In the genomic region with DNA sequence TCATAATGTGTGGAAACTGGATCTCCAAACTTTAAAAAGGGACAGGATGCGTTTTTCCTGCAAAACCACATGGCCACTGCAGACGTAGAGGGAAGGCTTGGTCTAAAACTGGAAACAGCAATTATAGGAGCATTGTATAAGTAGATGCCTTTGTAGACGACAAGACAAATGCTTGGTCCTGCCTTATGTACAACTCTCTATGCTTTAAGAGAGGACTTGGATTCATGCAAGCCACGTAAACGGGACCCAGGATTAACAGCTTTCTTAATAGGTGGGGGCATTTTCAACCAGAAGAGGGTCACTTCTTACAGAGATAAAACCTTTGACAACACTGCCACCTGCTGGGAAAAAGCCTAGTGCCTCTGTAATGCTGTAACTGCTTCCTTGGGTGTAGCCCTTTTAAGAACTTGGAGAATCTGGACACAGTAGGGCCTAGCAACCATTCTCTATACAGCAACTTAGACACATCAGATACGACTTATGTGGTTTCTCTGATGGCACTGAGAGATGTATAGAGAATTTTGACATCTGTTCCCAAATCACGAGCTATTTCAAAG, we compare ENCODE assay signal across 9 mouse cellular contexts.
DNase-seq lines count a peak whose midpoint lies in the region; ATAC-seq and TF ChIP-seq lines count a peak whose summit lies in the region.
"Had no signal": no experiment of that assay in that cellular context is flagged by ENCODE, and none has a peak within 500 bp of the region (broad histone marks: within the 10 kb centered on the region; RNA-seq: fewer than 3 reads in every experiment).

No protein-coding gene starts in this region.

- no peak overlapping the region for H3K27ac ChIP-seq in liver, embryonic 12.5 days
- H3K27ac ChIP-seq in lung, embryonic 14.5 days (ENCODE audit: low read depth), result no peak overlapping the region
- H3K27ac ChIP-seq: liver, embryonic 15.5 days had no signal

- H3K9ac ChIP-seq in liver, embryonic 12.5 days, result no peak overlapping the region
- no peak overlapping the region for H3K9ac ChIP-seq in lung, embryonic 14.5 days
- H3K9ac ChIP-seq: liver, embryonic 15.5 days had no signal

- WGBS in liver, embryonic 12.5 days (ENCODE audit: insufficient replicate concordance), result 35% methylated on average over 7 of the region's 7 CpGs
- 50% methylated on average over 7 of the region's 7 CpGs for WGBS in lung, embryonic 14.5 days

- H3K36me3 ChIP-seq in liver, embryonic 12.5 days, result no peaks in the 10 kb centered on the region
- H3K36me3 ChIP-seq in lung, embryonic 14.5 days (ENCODE audit: insufficient read depth), result no peaks in the 10 kb centered on the region
- H3K36me3 ChIP-seq: liver, embryonic 15.5 days had no signal

- ATAC-seq in liver, embryonic 12.5 days, result no peak
- peak; percentile 70; the same call in 1 of the 2 replicates for ATAC-seq in lung, embryonic 14.5 days (ENCODE audit: insufficient read depth)

- H3K27me3 ChIP-seq in liver, embryonic 12.5 days (replicated peaks), result no peaks in the 10 kb centered on the region; the same call in 1 of the 2 replicates
- no peaks in the 10 kb centered on the region for H3K27me3 ChIP-seq in lung, embryonic 14.5 days (ENCODE audit: insufficient read depth, low read length)
- H3K27me3 ChIP-seq: liver, embryonic 15.5 days had no signal

- H3K4me3 ChIP-seq in liver, embryonic 12.5 days, result no peak overlapping the region
- H3K4me3 ChIP-seq in lung, embryonic 14.5 days (ENCODE audit: low read depth, low read length), result no peak overlapping the region
- H3K4me3 ChIP-seq: liver, embryonic 15.5 days had no signal

- peak; percentile 16 to 64 for DNase-seq in adrenal gland, adult (ENCODE audit: inconsistent age in 2 of 2, low spot score in 1 of 2)
- DNase-seq in adrenal gland, adult 8-10 months, result no peak
- DNase-seq in liver, result peak; percentile 44
- DNase-seq in c-Kit-positive CD71-positive TER-119-negative erythroid progenitor cells, embryonic 14.5 days (ENCODE audit: low read depth), result peak; percentile 32
- peak; percentile 46 for DNase-seq in heart, postnatal 4 days
- DNase-seq in lung, embryonic 14.5 days, result peak; percentile 85
- peak; percentile 19 for DNase-seq in yolk sac, embryonic 10.5 days (ENCODE audit: low spot score)

- no peaks in the 10 kb centered on the region for H3K9me3 ChIP-seq in liver, embryonic 12.5 days (replicated peaks)
- H3K9me3 ChIP-seq in lung, embryonic 14.5 days (ENCODE audit: low read depth, low read length), result no peaks in the 10 kb centered on the region
- H3K9me3 ChIP-seq: liver, embryonic 15.5 days had no signal

- H3K4me2 ChIP-seq in liver, embryonic 12.5 days, result no peak overlapping the region
- no peak overlapping the region for H3K4me2 ChIP-seq in lung, embryonic 14.5 days
- H3K4me2 ChIP-seq: liver, embryonic 15.5 days had no signal

- TF ChIP-seq CTCF in lung, embryonic 14.5 days (IDR thresholded peaks at IDR 0.05; ENCODE audit: low read depth), result peak; percentile 67

- H3K4me1 ChIP-seq in liver, embryonic 12.5 days, result no peaks in the 10 kb centered on the region
- H3K4me1 ChIP-seq in lung, embryonic 14.5 days (ENCODE audit: insufficient read depth), result no peaks in the 10 kb centered on the region
- H3K4me1 ChIP-seq: liver, embryonic 15.5 days had no signal
